Mouse (Mus musculus) intestine, embryonic 14.5 days (tissue): Measurements from ENCODE around the gene Olfr1500. TPM values are rescaled to one million over a fixed set of nuclear protein-coding genes. Genes with fewer than 3 reads are reported as not detected.

Source experiments
- ATAC-seq: fragments of 200-750 bp; cut with Nextera tagmentation; replicated peaks from 2 replicates; pipeline ENCODE4 v1.8.0; 2017; ENCODE audit warnings: low read depth, moderate number of reproducible peaks, moderate TSS enrichment, moderate library complexity; ENCODE audit not compliant: low FRiP score, low TSS enrichment
- DNase-seq: peaks from one replicate; pipeline ENCODE4 v3.0.0-alpha.2; 2018; ENCODE audit warnings: low spot score
- H3K27ac ChIP-seq: fragments of 300-500 bp; sonication (generic); 2 replicates; pipeline ENCODE4 v1.5.1; 2014; ENCODE audit warnings: low read depth, mild to moderate bottlenecking, control low read depth
- H3K27me3 ChIP-seq: fragments of 300-500 bp; sonication (generic); replicated peaks from 2 replicates; pipeline ENCODE4 v1.6.1; 2014; ENCODE audit warnings: low read length, control low read depth; ENCODE audit not compliant: control insufficient read depth, insufficient read depth
- H3K36me3 ChIP-seq: fragments of 300-500 bp; sonication (generic); 2 replicates; pipeline ENCODE4 v1.6.1; 2014; ENCODE audit warnings: low read length, control low read depth; ENCODE audit not compliant: control insufficient read depth, insufficient read depth
- H3K4me1 ChIP-seq: fragments of 300-500 bp; sonication (generic); replicated peaks from 2 replicates; pipeline ENCODE4 v1.6.1; 2014; ENCODE audit warnings: low read length, control low read depth, mixed read lengths; ENCODE audit not compliant: control insufficient read depth, insufficient read depth
- H3K4me2 ChIP-seq: fragments of 300-500 bp; sonication (generic); 2 replicates; pipeline ENCODE4 v1.6.1; 2014; ENCODE audit warnings: low read length
- H3K4me3 ChIP-seq: fragments of 300-500 bp; sonication (generic); 2 replicates; pipeline ENCODE4 v1.5.1; 2014; ENCODE audit warnings: low read depth, low read length, control low read depth, mixed read lengths
- H3K9ac ChIP-seq: fragments of 300-500 bp; sonication (generic); 2 replicates; pipeline ENCODE4 v1.6.1; 2014; ENCODE audit warnings: mild to moderate bottlenecking, low read length
- H3K9me3 ChIP-seq: fragments of 300-500 bp; sonication (generic); 2 replicates; pipeline ENCODE4 v1.6.1; 2016; ENCODE audit warnings: low read length, control low read depth; ENCODE audit not compliant: control insufficient read depth
- WGBS: fragments of 180-500 bp; shearing (Covaris S2); extraction: QIAGEN DNeasy Blood & Tissue Kit; methylation state at CpG from one replicate; pipeline ENCODE4 v1.1.7; 2014; 5-methylcytosine and 5-hydroxymethylcytosine counted together
- polyA plus RNA-seq: library from polyadenylated mRNA; unstranded; fragments of >200 nt; fragmentation: Nextera tagmentation; extraction: Ambion mirVana; gene quantifications from 2 replicates; pipeline ENCODE4 v1.2.1, GENCODE M21; 2014

Olfr1500 gene
- polyA plus RNA-seq, 1 experiment from 2014 or later: not detected

GRCm38 (mm10) chr19:13798102-13798501 is 32.2 kb downstream of the Olfr1500 start, which contains the start of gene Olfr1497:
Gene Olfr1497 (minus strand): TSS chr19:13798202.
- H3K4me2 ChIP-seq: no peak within 1 kb of the TSS
- DNase-seq: no peak
- H3K9ac ChIP-seq: no peak within 1 kb of the TSS
- no peak for ATAC-seq
- no peak within 1 kb of the TSS for H3K4me3 ChIP-seq
- no peaks in the 10 kb centered on the region for H3K27me3 ChIP-seq
- H3K36me3 ChIP-seq: no peaks in the 10 kb centered on the region
- no peak within 1 kb of the TSS for H3K27ac ChIP-seq
- H3K4me1 ChIP-seq: no peaks in the 10 kb centered on the region
- H3K9me3 ChIP-seq: no peaks in the 10 kb centered on the region

- ATAC-seq: no peak
- Histone ChIP-seq H3K9me3 (no peaks in the 10 kb centered on the region), H3K27me3 (no peaks in the 10 kb centered on the region), H3K4me3 (no peak within 1 kb of the TSS), H3K9ac (no peak within 1 kb of the TSS), H3K27ac (no peak within 1 kb of the TSS), H3K4me2 (no peak within 1 kb of the TSS), H3K4me1 (no peaks in the 10 kb centered on the region), H3K36me3 (no peaks in the 10 kb centered on the region)
- no peak for DNase-seq
- 93% methylated on average over 1 of the region's 1 CpGs for WGBS
These were observed 52.7 kb downstream of the Olfr1500 start, which contains the start of gene Olfr1496 for GRCm38 (mm10) chr19:13777578-13777977. Gene Olfr1496 (plus strand): TSS chr19:13777878.

Other genes with a start within 250 kb of the Olfr1500 start
- gene Olfr1484, start 247.0 kb downstream of the Olfr1500 start, polyA plus RNA-seq: not detected in 2 replicates
- not detected in 2 replicates for gene Olfr1487, start 213.1 kb downstream of the Olfr1500 start, polyA plus RNA-seq
- not detected in 2 replicates for gene Olfr1489, start 198.9 kb downstream of the Olfr1500 start, polyA plus RNA-seq
- not detected in 2 replicates for gene Olfr1490, start 179.4 kb downstream of the Olfr1500 start, polyA plus RNA-seq
- gene Olfr1491, start 133.2 kb downstream of the Olfr1500 start, polyA plus RNA-seq: not detected in 2 replicates
- gene Olfr1493-ps1, start 107.2 kb downstream of the Olfr1500 start, polyA plus RNA-seq: not detected in 2 replicates
- not detected in 2 replicates for gene Olfr1494, start 90.8 kb downstream of the Olfr1500 start, polyA plus RNA-seq
- gene Olfr1495, start 65.9 kb downstream of the Olfr1500 start, polyA plus RNA-seq: not detected in 2 replicates
- not detected in 2 replicates for gene Olfr1496, start 52.6 kb downstream of the Olfr1500 start, polyA plus RNA-seq
- gene Olfr1497, start 32.3 kb downstream of the Olfr1500 start, polyA plus RNA-seq: not detected in 2 replicates
- gene Olfr1499, start 11.0 kb downstream of the Olfr1500 start, polyA plus RNA-seq: not detected in 2 replicates
- not detected in 2 replicates for gene Olfr1501, start 20.2 kb upstream of the Olfr1500 start, polyA plus RNA-seq
- gene Olfr1502, start 31.3 kb upstream of the Olfr1500 start, polyA plus RNA-seq: not detected in 2 replicates
- not detected in 2 replicates for gene Olfr1504, start 67.4 kb upstream of the Olfr1500 start, polyA plus RNA-seq
- not detected in 2 replicates for gene Olfr1505, start 83.0 kb upstream of the Olfr1500 start, polyA plus RNA-seq